Mouse (Mus musculus): ENCODE data around the gene Zbtb34.

Zbtb34 gene

GRCm38 (mm10) chr2:33446796-33447195 lies 15.7 kb upstream of the Zbtb34 start:
- DNase-seq (ENCODE audit: low read depth, low spot score) = no peak

GRCm38 (mm10) chr2:33445741-33446140 lies 14.6 kb upstream of the Zbtb34 start:
- no peak for DNase-seq (ENCODE audit: low read depth, low spot score)

- no peak for DNase-seq (ENCODE audit: low read depth, low spot score)
Observed at GRCm38 (mm10) chr2:33444862-33445261, 13.7 kb upstream of the Zbtb34 start.

GRCm38 (mm10) chr2:33444358-33444757 lies 13.2 kb upstream of the Zbtb34 start:
- peak; percentile 99 for DNase-seq (ENCODE audit: low read depth, low spot score)

GRCm38 (mm10) chr2:33442701-33443100 lies 11.6 kb upstream of the Zbtb34 start:
- no peak for DNase-seq (ENCODE audit: low read depth, low spot score)

- DNase-seq (ENCODE audit: low read depth, low spot score) = no peak
Observed at GRCm38 (mm10) chr2:33440893-33441292, 9.8 kb upstream of the Zbtb34 start.

- DNase-seq (ENCODE audit: low read depth, low spot score) = no peak
Observed at GRCm38 (mm10) chr2:33439980-33440670, 9.0 kb upstream of the Zbtb34 start.

GRCm38 (mm10) chr2:33439471-33439881 lies 8.4 kb upstream of the Zbtb34 start:
- DNase-seq (ENCODE audit: low read depth, low spot score) = no peak

GRCm38 (mm10) chr2:33438377-33438776 lies 7.3 kb upstream of the Zbtb34 start:
- no peak for DNase-seq (ENCODE audit: low read depth, low spot score)

- no peak for DNase-seq (ENCODE audit: low read depth, low spot score)
Observed at GRCm38 (mm10) chr2:33437184-33437583, 6.1 kb upstream of the Zbtb34 start.

GRCm38 (mm10) chr2:33436035-33436580 lies 5.0 kb upstream of the Zbtb34 start:
- DNase-seq (ENCODE audit: low read depth, low spot score) = no peak

- no peak for DNase-seq (ENCODE audit: low read depth, low spot score)
Observed at GRCm38 (mm10) chr2:33435036-33435650, 4.0 kb upstream of the Zbtb34 start.

- DNase-seq (ENCODE audit: low read depth, low spot score) = peak; percentile 84
Observed at GRCm38 (mm10) chr2:33432877-33433276, 1.8 kb upstream of the Zbtb34 start.

- peak; percentile 67 for DNase-seq (ENCODE audit: low read depth, low spot score)
Observed at GRCm38 (mm10) chr2:33430081-33430770, 898 bp downstream of the Zbtb34 start.

GRCm38 (mm10) chr2:33429339-33429738 lies 1.8 kb downstream of the Zbtb34 start:
- no peak for DNase-seq (ENCODE audit: low read depth, low spot score)

- DNase-seq (ENCODE audit: low read depth, low spot score) = no peak
Observed at GRCm38 (mm10) chr2:33426640-33427398, 4.3 kb downstream of the Zbtb34 start.

- DNase-seq (ENCODE audit: low read depth, low spot score) = no peak
Observed at GRCm38 (mm10) chr2:33417454-33417853, 13.7 kb downstream of the Zbtb34 start.

GRCm38 (mm10) chr2:33414019-33414418 lies 17.1 kb downstream of the Zbtb34 start:
- DNase-seq (ENCODE audit: low read depth, low spot score) = no peak

GRCm38 (mm10) chr2:33412111-33412510 lies 19.0 kb downstream of the Zbtb34 start:
- no peak for DNase-seq (ENCODE audit: low read depth, low spot score)

GRCm38 (mm10) chr2:33403511-33404003 lies 27.6 kb downstream of the Zbtb34 start:
- no peak for DNase-seq (ENCODE audit: low read depth, low spot score)

GRCm38 (mm10) chr2:33402638-33403037 lies 28.5 kb downstream of the Zbtb34 start:
- no peak for DNase-seq (ENCODE audit: low read depth, low spot score)

- DNase-seq (ENCODE audit: low read depth, low spot score) = peak; percentile 71
Observed at GRCm38 (mm10) chr2:33402236-33402635, 28.9 kb downstream of the Zbtb34 start.

Measured in 3T3-L1 (cell line).